Comparison of ENCODE assay signal across 7 mouse cellular contexts in genomic region chr1:105711227-105711626, GRCm38 (mm10). TPM values are rescaled to one million over a fixed set of nuclear protein-coding genes. Genes with fewer than 3 reads are reported as not detected.
A peak's percentile ranks its signal among the peaks of the same experiment; 100 is the strongest.
DNase-seq lines count a peak whose midpoint lies in the region; ATAC-seq and TF ChIP-seq lines count a peak whose summit lies in the region.

No protein-coding gene starts in this region.

- intact Hi-C loops in heart, postnatal 10 days (cut with DNase I) = loop anchor here (1.0 to 5.0 kb wide), 2 partner anchors 51 to 724 kb away; no protein-coding TSS in a partner anchor

- TF ChIP-seq CTCF in Patski (IDR thresholded peaks at IDR 0.05) = peak; percentile 46

- in situ Hi-C loops in Patski (cut with MboI; ENCODE audit: low pct_unique_long_range_greater_than_20kb) = loop anchor here (25.0 kb wide), 1 partner anchor 1051 kb away; the partner anchor contains the start of gene Kdsr

- H3K27me3 ChIP-seq in heart, embryonic 10.5 days (ENCODE audit: insufficient read depth, poor library complexity, severe bottlenecking) = no peaks in the 10 kb centered on the region
- no peaks in the 10 kb centered on the region for H3K27me3 ChIP-seq in neural tube, embryonic 11.5 days (ENCODE audit: control insufficient read depth, insufficient read depth, low read length)
- H3K27me3 ChIP-seq in neural tube, embryonic 15.5 days (replicated peaks) = no peaks in the 10 kb centered on the region
- no peaks in the 10 kb centered on the region for H3K27me3 ChIP-seq in Patski

- no peaks in the 10 kb centered on the region for H3K4me1 ChIP-seq in heart, embryonic 10.5 days
- no peaks in the 10 kb centered on the region for H3K4me1 ChIP-seq in neural tube, embryonic 11.5 days (ENCODE audit: control insufficient read depth, insufficient read depth, low read length)
- no peaks in the 10 kb centered on the region for H3K4me1 ChIP-seq in neural tube, embryonic 15.5 days

- peak; percentile 8 to 50 for DNase-seq in heart, postnatal 10 days
- no peak for DNase-seq in heart, embryonic 10.5 days (ENCODE audit: low spot score)
- DNase-seq in neural tube, embryonic 11.5 days (ENCODE audit: low spot score) = peak; percentile 23
- DNase-seq in Patski (ENCODE audit: low read depth, low spot score) = peak; percentile 6
- DNase-seq in kidney, postnatal 4 days = peak; percentile 42 to 48
- DNase-seq in urinary bladder, adult 2 months (ENCODE audit: low spot score) = no peak

- 60% methylated on average over 1 of the region's 1 CpGs for WGBS in heart, embryonic 10.5 days
- WGBS in neural tube, embryonic 11.5 days = 58% methylated on average over 1 of the region's 1 CpGs
- 41% methylated on average over 1 of the region's 1 CpGs for WGBS in neural tube, embryonic 15.5 days

- H3K9me3 ChIP-seq in heart, embryonic 10.5 days = no peaks in the 10 kb centered on the region
- no peaks in the 10 kb centered on the region for H3K9me3 ChIP-seq in neural tube, embryonic 11.5 days (ENCODE audit: control insufficient read depth, low read length)
- no peaks in the 10 kb centered on the region for H3K9me3 ChIP-seq in neural tube, embryonic 15.5 days (replicated peaks)

- H3K36me3 ChIP-seq in heart, embryonic 10.5 days = peaks cover 34% of the 10 kb centered on the region; the same call in 1 of the 2 replicates
- no peaks in the 10 kb centered on the region for H3K36me3 ChIP-seq in neural tube, embryonic 11.5 days (ENCODE audit: control insufficient read depth, insufficient read depth, low read length)
- peaks cover 26% of the 10 kb centered on the region for H3K36me3 ChIP-seq in neural tube, embryonic 15.5 days

- CTCF ChIA-PET in Patski (lab: Charles Lee) = no interaction called here

- H3K9ac ChIP-seq in neural tube, embryonic 11.5 days (ENCODE audit: low read length) = no peak overlapping the region
- H3K9ac ChIP-seq in neural tube, embryonic 15.5 days (replicated peaks) = no peak overlapping the region

- H3K4me2 ChIP-seq in neural tube, embryonic 11.5 days (ENCODE audit: low read depth) = no peak overlapping the region
- H3K4me2 ChIP-seq in neural tube, embryonic 15.5 days = no peak overlapping the region

- no peak overlapping the region for H3K4me3 ChIP-seq in heart, embryonic 10.5 days
- no peak overlapping the region for H3K4me3 ChIP-seq in neural tube, embryonic 11.5 days (ENCODE audit: low read depth, low read length)
- no peak overlapping the region for H3K4me3 ChIP-seq in neural tube, embryonic 15.5 days (replicated peaks)

- no peak overlapping the region for H3K27ac ChIP-seq in heart, embryonic 10.5 days
- no peak overlapping the region for H3K27ac ChIP-seq in neural tube, embryonic 11.5 days (ENCODE audit: low read depth, low read length)
- no peak overlapping the region for H3K27ac ChIP-seq in neural tube, embryonic 15.5 days (replicated peaks)

- no peak for ATAC-seq in neural tube, embryonic 11.5 days (ENCODE audit: insufficient read depth, low FRiP score, low TSS enrichment)
- no peak for ATAC-seq in neural tube, embryonic 15.5 days (ENCODE audit: low FRiP score)
- no peak for ATAC-seq in Patski

- POLR2A ChIA-PET in Patski (lab: Charles Lee) = no interaction called here

RNA-seq across cellular contexts. Expression of gene Relch, which starts 47.6 kb away (rescaled TPM):
- 10 to 100 TPM; 26.1 to 30.4 TPM for total RNA-seq in heart, postnatal 10 days (2021)
- 21.4 and 21.8 TPM in 2 replicates for polyA plus RNA-seq in heart, embryonic 10.5 days (2016; fragmentation: Nextera tagmentation; extraction: Ambion mirVana)
- polyA plus RNA-seq in neural tube, embryonic 11.5 days (2014; fragmentation: Nextera tagmentation; extraction: Ambion mirVana) = 28.6 and 32.1 TPM in 2 replicates
- 35.2 and 39.8 TPM in 2 replicates for polyA plus RNA-seq in neural tube, embryonic 15.5 days (2015; fragmentation: Nextera tagmentation; extraction: Ambion mirVana)
- 29.2 TPM for polyA plus RNA-seq in Patski (2021)
- 37.0 and 43.5 TPM in 2 replicates for polyA plus RNA-seq in urinary bladder, adult 2 months (2012; rRNA removed)

RNA-seq across cellular contexts. Expression of gene Pign, which starts 47.8 kb away (rescaled TPM):
- total RNA-seq in heart, postnatal 10 days (2021) = 10 to 100 TPM; 24.4 to 25.6 TPM
- 12.8 and 14.9 TPM in 2 replicates for polyA plus RNA-seq in heart, embryonic 10.5 days (2016; fragmentation: Nextera tagmentation; extraction: Ambion mirVana)
- polyA plus RNA-seq in neural tube, embryonic 11.5 days (2014; fragmentation: Nextera tagmentation; extraction: Ambion mirVana) = 10.7 and 14.4 TPM in 2 replicates
- polyA plus RNA-seq in neural tube, embryonic 15.5 days (2015; fragmentation: Nextera tagmentation; extraction: Ambion mirVana) = 9.1 and 9.4 TPM in 2 replicates
- polyA plus RNA-seq in Patski (2021) = 48.5 TPM
- polyA plus RNA-seq in urinary bladder, adult 2 months (2012; rRNA removed) = 17.1 and 21.2 TPM in 2 replicates

Comparison
In these comparisons a context has a peak if more than half of its experiments do, and no peak if none do; other contexts are left out.
1. DNase-seq: peak in heart, postnatal 10 days (2 of 2), neural tube, embryonic 11.5 days (single experiment), Patski (single experiment) and kidney, postnatal 4 days (2 of 2); none in heart, embryonic 10.5 days (single experiment) and urinary bladder, adult 2 months (single experiment).